Mouse (Mus musculus): ENCODE data around the gene 4930562C15Rik.
A peak's percentile ranks its signal among the peaks of the same experiment; 100 is the strongest.
"Not testable (repeated sequence)": the region's sequence is repeated elsewhere in the genome, so short reads cannot be mapped to it uniquely, and the experiment has no call there.

4930562C15Rik gene

DNA sequence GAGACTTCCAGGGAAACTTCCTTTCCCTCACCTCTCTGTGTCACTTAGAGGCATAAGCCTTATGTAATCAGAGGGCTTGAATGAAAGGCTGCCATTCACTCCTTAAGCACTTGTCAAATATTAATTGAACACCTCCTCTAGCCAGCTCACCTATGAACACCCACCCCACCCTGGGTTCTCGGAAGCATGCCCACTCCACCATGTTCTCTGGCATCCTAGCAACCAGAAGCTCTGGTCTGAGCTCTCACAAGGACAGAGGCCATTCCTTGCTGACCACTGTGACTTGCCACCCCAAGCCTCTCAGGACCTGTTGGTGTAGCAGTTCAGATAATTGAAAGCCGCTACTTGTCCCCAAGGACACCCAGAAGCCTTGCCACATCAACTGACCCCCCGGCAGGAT is at the start of gene 4930562C15Rik:
TSS of gene 4930562C15Rik (plus strand) at position 226 of the 400 bp plus-strand sequence.
- DNase-seq (ENCODE audit: extremely low read depth, insufficient read length, low spot score): no peak

GRCm38 (mm10) chr16:4785706-4786105 is 49.5 kb upstream of the 4930562C15Rik start:
- DNase-seq (ENCODE audit: extremely low read depth, insufficient read length, low spot score): no peak

GRCm38 (mm10) chr16:4788176-4788575 is 47.0 kb upstream of the 4930562C15Rik start:
- DNase-seq (ENCODE audit: extremely low read depth, insufficient read length, low spot score): no peak

GRCm38 (mm10) chr16:4789311-4789768 is 45.9 kb upstream of the 4930562C15Rik start:
- DNase-seq (ENCODE audit: extremely low read depth, insufficient read length, low spot score): no peak

DNA sequence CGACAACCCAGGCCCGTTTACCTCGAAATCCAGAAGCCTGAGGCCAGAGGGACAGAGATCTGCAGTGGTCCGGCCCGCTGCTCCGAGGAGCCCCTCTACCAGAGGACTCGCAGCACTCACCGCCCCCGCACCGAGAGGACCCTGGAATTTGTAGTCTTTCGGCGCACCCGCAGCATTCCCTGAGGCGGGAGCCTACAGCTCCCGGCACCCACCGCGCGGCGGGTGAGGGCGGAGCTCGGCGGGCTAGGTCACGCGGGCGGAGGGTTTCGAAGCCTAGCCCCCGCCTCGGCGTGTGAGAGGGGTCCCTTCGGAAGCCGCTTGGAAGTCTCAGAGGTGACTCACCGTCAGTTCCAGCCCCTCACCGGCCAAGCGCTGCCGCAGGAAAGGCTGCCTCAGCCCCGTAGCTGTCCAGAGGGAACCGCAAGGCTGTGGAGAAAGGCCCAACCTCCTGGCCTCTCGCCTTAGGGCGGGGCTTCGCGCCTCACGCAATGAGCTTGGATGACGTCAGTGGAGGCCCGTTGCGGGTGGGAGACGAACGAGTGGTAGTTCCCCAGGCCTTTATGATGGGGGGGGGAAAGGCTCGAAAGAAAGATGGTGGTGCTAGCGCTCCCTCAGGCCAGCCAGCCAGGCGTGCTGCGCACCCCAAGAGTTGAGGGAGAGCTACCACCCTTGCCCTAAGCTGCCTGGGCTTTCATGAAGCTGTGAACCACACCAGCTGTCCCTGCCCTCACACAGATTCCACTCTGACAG is 45.2 kb upstream of the 4930562C15Rik start, which contains the start of gene Cdip1:
TSS of gene Cdip1 (minus strand) at position 483 of the 750 bp plus-strand sequence.
- peak; percentile 98 for DNase-seq (ENCODE audit: extremely low read depth, insufficient read length, low spot score)

DNA sequence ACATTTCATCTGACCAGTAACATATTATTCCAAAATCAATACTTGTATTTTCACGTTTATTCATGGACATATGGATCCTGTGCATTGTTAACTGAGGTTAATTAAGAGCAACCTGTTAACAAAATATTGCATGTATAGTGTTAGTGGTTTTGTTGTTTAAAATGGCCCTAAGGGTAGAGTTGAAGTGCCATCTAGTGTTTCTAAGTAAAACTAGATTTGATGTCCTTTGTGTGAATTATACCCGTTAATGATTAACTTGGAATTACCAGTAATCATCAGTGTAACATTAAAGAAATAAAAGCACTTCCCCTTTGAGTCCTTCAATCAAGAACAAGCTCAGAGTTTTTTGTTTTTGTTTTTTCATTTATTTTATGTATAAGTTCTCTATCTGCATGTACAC is 43.9 kb upstream of the 4930562C15Rik start:
- no peak for DNase-seq (ENCODE audit: extremely low read depth, insufficient read length, low spot score)

DNA sequence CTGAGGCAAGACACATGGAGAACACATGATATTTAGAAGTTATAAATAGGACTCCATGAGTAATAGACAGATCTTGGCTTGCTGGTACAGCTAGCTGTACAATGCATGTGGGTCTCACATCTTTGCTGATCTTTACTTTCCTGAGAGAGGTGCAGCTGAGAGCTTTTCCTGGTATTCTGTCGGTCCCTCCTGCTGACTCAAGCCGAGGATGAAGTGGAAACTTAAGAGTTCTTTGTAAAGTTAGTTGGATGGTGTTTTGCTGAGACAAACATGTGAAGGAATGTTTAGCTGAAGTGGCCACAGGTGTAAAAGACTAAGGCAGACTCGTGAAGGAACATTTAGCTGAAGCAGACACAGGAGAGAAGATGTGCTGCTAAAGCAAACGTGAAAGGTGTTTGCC is 38.6 kb upstream of the 4930562C15Rik start:
- no peak for DNase-seq (ENCODE audit: extremely low read depth, insufficient read length, low spot score)

- DNase-seq (ENCODE audit: extremely low read depth, insufficient read length, low spot score): no peak
These were observed 16.9 kb upstream of the 4930562C15Rik start for GRCm38 (mm10) chr16:4818349-4818748.

DNA sequence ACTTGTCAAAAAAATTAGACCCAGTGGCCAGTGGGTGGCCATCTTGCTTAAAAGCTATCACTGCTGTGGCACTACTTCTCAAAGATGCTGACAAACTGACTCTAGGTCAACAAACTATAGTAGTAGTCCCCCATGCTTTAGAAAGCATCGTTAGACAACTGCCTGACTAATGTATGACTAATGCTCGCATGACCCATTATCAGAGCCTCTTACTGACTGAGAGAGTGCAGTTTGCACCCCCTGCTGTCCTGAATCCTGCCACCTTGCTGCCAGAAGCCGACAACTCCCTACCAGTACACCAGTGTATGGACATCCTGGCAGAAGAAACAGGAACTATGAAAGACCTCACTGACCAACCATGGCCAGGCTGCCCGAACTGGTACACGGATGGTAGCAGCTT is 10.8 kb upstream of the 4930562C15Rik start:
- DNase-seq (ENCODE audit: extremely low read depth, insufficient read length, low spot score): not testable (repeated sequence)

GRCm38 (mm10) chr16:4827639-4828038 is 7.6 kb upstream of the 4930562C15Rik start:
- no peak for DNase-seq (ENCODE audit: extremely low read depth, insufficient read length, low spot score)

GRCm38 (mm10) chr16:4829271-4829900 is 5.8 kb upstream of the 4930562C15Rik start:
- no peak for DNase-seq (ENCODE audit: extremely low read depth, insufficient read length, low spot score)

DNA sequence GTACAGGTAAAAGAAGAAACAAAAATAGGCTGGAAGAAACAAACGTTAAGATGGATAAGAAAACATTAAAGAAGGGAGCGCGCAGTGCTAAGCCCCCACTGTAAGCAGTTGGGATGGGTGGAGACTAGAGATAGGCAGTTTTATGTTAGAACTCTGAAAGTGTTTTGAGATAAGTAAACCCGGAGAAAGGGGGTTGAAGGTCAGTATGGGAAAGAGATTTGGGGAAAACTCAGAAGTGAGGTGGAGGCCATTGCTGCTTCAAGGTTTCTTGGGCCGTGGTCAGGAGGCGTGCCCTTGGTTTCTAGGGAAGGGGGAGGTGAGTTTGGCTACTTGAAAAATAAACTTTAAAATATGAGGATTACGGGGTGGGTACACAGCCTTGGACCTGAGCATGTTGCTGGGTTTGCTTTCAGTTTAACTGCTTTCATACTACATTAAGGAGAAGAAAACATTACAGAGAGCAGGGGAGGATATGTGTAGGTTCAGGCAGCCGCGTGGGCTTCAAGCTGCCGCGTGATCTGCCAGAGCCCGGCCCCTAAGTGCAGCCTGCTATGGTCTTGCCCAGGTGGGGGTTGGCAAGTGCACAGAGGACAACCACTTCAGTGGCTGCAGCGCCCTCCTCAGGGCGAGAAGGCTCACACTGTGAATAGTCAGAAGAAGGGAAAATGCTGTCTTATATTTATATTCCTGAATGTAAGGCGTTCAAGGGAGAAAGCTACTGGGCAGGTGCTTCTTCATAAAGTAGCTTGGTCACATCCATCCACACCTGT is 3.4 kb upstream of the 4930562C15Rik start:
- no peak for DNase-seq (ENCODE audit: extremely low read depth, insufficient read length, low spot score)

DNA sequence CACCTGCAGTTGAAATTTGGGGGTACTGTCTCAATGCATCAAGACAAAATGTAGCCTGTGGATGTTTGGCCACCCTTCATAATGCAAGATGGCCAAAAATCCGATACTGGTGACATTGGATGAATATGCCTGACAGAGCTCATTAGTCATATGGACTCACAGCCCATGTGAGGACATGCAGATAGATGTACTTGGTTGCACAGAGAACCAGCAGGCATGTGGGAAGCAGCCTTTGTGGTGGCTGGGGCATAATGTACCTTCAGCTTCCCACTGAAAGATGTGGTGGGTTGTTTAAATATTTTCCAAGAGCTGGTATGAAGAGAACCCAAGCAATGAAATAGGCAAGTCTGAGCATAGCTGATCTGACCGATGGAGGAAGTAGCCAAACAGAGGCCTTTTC is 1.4 kb upstream of the 4930562C15Rik start:
- DNase-seq (ENCODE audit: extremely low read depth, insufficient read length, low spot score): no peak

- DNase-seq (ENCODE audit: extremely low read depth, insufficient read length, low spot score): no peak
These were observed 2.4 kb downstream of the 4930562C15Rik start for GRCm38 (mm10) chr16:4837631-4838030.

DNA sequence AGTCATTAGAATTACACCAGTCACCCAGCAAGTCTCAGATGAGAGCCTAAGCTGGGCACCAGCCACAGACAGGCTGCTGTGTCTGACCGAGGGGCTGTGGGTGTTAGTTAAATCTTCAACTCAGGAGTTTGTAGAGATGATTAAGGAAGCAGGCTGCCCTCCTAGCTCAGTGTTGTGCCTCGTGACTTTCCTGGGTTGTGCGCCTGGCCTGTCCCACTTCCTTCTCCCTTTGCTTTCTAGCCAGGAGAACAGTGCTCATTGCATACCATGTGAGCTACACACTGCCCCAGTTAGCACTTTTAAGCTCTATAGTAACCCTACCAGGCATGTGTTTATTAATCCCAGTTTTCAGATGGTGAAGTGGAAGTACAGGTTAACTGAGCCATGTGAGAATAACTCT is 4.3 kb downstream of the 4930562C15Rik start:
- DNase-seq (ENCODE audit: extremely low read depth, insufficient read length, low spot score): no peak

DNA sequence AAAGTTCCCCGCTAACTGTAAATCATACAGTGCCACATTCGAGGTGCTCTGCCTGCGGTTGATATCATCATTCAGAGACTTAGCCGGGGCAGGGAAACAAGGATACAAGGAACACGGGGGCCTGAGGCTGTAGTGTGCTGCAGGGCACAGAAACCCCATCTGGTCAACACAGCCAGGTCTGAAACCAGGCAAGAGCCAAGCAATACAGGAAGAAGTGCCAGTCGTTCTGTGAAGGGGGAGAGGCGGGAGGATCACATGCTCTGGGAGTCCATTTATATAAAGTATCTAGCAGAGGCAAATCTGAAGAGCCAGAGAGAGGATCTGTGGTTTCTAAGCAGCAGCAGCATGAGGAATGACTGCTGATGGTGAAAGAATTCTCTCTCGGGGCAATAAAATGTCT is 5.0 kb downstream of the 4930562C15Rik start:
- no peak for DNase-seq (ENCODE audit: extremely low read depth, insufficient read length, low spot score)

DNA sequence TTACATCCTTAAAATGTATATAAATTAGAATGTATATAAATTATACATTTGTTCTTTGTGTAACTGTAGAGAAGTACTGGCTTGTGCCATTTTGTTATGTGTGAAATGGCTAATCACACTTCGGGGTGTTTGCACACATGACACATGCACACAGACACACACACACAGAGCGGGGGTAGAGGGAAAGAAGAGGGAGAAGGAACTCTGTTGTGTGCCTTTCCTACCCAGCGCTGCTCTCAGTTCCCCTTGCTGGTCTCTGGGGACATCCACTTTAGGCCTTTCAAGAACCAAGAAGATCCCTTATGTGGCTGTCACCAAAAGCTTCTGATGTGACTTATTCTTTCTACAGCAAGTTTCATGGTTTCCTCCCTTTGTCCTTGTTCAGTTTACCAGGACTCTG is 11.8 kb downstream of the 4930562C15Rik start:
- DNase-seq (ENCODE audit: extremely low read depth, insufficient read length, low spot score): no peak

- no peak for DNase-seq (ENCODE audit: extremely low read depth, insufficient read length, low spot score)
These were observed 12.9 kb downstream of the 4930562C15Rik start for GRCm38 (mm10) chr16:4848090-4848489.

- no peak for DNase-seq (ENCODE audit: extremely low read depth, insufficient read length, low spot score)
These were observed 15.1 kb downstream of the 4930562C15Rik start for GRCm38 (mm10) chr16:4850361-4850760.

- DNase-seq (ENCODE audit: extremely low read depth, insufficient read length, low spot score): no peak
These were observed 15.9 kb downstream of the 4930562C15Rik start for GRCm38 (mm10) chr16:4850938-4851628.

Measured in 3134 (cell line).